Mouse (Mus musculus): ENCODE data around the gene Rad1.
"Not testable (repeated sequence)": the region's sequence is repeated elsewhere in the genome, so short reads cannot be mapped to it uniquely, and the experiment has no call there.

Rad1 gene

GRCm38 (mm10) chr15:10515166-10515565, 29.3 kb downstream of the Rad1 start:
- no peak for DNase-seq (ENCODE audit: low spot score)

- DNase-seq (ENCODE audit: low spot score) = no peak
Measured at GRCm38 (mm10) chr15:10525896-10526295, 40.1 kb downstream of the Rad1 start.

- no peak for DNase-seq (ENCODE audit: low spot score)
Measured at GRCm38 (mm10) chr15:10531352-10531751, 45.5 kb downstream of the Rad1 start.

GRCm38 (mm10) chr15:10533361-10533760, 47.5 kb downstream of the Rad1 start:
- not testable (repeated sequence) for DNase-seq (ENCODE audit: low spot score)

- no peak for DNase-seq (ENCODE audit: low spot score)
Measured at GRCm38 (mm10) chr15:10534591-10534990, 48.8 kb downstream of the Rad1 start.

GRCm38 (mm10) chr15:10535969-10536368, 50.2 kb downstream of the Rad1 start:
- DNase-seq (ENCODE audit: low spot score) = no peak

GRCm38 (mm10) chr15:10540271-10541088, 54.7 kb downstream of the Rad1 start:
- no peak for DNase-seq (ENCODE audit: low spot score)
